Mouse (Mus musculus) liver, adult 2 months (tissue): ENCODE measurements at regions not wholly inside any gene's neighbourhood (a gene's known extent, or its start where the extent isn't known, plus 50 kb on each side); places are given as distances from the start of the nearest gene placed in this dataset.

Experiments
- CTCF ChIP-seq: fragments of 200-500 bp; IDR thresholded peaks from 2 replicates; pipeline ENCODE4 v1.5.1; 2011; ENCODE audit warnings: low read depth, low read length, control low read depth
- POLR2A ChIP-seq: fragments of 200-500 bp; IDR thresholded peaks from 2 replicates; pipeline ENCODE4 v1.6.1; 2011; ENCODE audit warnings: low read length, control low read depth; ENCODE audit not compliant: insufficient read depth; ENCODE audit errors: extremely low read depth

DNA sequence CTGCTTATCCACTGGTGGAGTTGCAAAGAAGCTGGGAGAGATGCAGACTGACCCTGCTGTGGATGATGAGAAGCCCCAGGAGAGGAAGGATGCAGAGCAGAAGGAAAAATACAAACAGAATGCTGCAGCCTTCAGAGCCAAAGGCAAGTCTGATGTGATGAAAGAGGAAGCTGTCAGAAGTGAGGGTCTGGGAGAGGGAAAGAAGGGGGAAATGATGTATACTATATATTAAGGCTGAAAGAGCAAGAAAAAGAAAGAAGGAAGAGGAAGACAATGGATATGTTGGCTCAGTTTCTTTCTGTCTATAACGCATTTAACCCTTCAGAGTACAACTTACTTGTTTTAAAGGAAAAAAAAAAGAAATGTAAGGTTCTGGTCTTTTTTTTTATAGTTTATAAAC is 225.4 kb downstream of the Gm5447 start:
- TF ChIP-seq POLR2A (no peak), CTCF (no peak)
